Mouse (Mus musculus): ENCODE measurements around the gene Zfp952.
"Not testable (repeated sequence)": the region's sequence is repeated elsewhere in the genome, so short reads cannot be mapped to it uniquely, and the experiment has no call there.

Gene Zfp952

GRCm38 (mm10) chr17:32992699-32993474 lies at the start of gene Zfp952:
TSS of gene Zfp952 (plus strand) at chr17:32993129.
- peak; percentile 90 to 95 for DNase-seq

- DNase-seq: no peak
These were observed 49.3 kb upstream of the Zfp952 start for GRCm38 (mm10) chr17:32943661-32944060.

DNA sequence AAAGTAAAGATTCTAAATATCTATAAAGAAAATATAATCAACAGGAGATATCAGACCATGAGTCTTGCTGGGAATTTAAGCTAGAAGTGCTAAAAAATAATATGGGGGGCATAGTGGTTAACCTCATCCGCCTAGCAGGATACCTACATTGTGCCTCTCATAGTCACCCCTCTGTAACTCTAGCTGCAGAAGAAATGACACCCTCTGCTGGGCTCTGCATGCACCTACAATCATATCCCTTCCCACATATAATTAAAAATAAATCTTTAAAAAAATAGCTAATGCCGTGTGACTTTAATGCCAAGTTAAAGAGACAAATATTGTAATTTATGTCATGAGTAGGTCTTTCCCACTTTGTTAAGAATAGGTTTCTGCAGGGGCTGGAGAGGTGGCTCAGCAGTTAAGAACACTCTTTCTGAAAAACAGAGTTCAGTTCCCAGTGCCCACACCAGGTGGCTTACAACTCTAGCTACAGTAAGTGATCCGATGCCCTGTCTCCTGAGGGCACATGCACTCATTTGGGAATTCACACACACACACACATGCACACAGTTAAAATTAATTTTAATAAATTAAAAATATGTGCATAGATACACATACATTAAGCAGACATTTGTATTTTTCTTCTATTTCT lies 48.4 kb upstream of the Zfp952 start:
- no peak for DNase-seq

DNA sequence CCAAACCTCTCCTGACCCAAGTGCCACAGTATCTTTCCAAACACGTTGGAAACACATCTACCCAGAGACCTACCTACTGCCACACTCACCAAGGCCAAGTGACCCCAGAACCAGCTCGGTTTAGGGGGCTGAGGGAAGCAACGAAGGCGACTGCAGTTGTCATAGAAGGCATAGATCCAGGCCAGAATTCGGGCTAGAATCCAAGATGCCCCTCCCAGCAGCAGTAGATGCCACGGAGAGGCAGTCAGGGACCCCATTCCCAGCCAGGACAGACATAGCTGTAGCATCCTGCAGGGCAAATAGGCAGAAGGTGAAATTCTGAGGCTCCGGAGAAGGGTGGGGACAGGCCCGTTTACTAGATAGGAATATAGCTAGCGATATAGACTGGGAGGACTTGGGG lies 46.2 kb upstream of the Zfp952 start:
- peak in 1 of 2 experiments; percentile 39 for DNase-seq

DNA sequence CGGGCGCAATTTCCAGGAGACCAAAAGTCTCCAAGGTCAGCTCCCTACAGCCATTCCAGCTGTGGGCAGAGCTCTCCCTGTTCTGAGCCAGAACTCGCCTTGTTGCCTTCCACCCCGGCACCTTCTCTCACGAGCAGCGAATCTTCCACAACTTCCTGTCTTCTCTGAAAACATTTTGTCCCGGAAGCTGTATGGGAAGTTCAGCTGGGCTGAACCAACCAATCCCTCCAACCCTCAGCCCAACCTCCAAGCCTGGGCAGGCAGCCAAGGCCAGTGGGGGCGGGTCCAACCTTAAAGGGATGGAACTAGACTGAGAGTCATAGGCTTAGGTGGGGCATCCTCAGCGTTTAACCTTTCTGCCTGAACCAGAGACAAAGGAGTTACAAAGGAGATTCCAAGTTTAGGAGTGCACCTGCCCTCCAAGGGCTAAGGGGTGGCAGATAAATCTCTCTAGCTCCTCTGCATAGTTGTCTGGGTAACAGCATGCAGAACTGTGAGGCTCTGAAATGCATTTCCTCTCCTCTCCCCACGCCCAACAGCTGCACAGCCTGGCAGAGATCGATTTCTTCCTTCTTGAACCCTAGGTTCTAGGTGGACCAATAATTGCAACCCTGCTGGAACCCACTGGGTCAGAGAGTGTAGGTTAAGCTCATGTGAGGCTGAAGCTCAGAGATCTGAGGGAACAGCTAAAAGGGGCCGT lies 45.6 kb upstream of the Zfp952 start, which contains the start of gene Cyp4f13:
Gene Cyp4f13 (minus strand): TSS at position 188 of the 700 bp plus-strand sequence.
- DNase-seq: peak; percentile 98 to 99

DNA sequence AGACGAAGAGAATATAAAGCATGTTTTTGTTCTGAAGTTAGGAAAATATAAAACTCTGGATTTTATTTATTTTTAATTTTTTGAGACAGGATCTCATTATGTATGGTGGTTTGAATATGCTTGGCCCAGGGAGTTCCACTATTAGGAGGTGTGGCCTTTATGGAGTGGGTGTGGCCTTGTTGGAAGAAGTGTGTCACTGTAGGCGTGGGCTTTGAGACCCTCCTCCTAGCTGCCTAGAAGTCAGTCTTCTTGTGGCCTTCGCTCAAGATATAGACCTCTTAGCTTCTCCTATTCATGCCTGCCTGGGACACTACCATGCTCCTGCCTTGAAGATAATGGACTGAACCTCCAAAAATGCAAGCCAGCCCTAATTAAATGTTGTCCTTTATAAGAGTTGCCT lies 42.8 kb upstream of the Zfp952 start:
- no peak for DNase-seq

DNA sequence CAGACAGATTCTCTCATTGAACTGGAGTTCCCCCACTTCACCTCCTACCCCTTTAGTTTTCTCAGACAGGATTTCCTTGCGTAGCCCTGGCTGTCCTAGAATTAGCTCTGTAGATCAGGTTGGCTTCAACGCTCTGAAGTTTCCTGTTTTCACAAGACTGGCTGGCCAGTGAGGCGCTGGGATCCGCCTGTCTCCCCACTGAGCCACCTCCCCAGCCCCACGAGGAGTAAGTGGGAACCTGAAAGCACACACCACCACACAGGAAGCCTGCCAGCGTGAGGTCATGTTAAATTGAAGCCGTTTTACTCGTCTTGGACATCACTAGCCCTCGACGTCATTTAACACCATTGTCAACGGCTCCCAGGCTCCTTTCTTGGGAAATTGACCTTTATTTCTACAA lies 41.9 kb upstream of the Zfp952 start:
- DNase-seq: no peak

GRCm38 (mm10) chr17:32951441-32951840 lies 41.5 kb upstream of the Zfp952 start:
- DNase-seq: peak; percentile 83 to 94

GRCm38 (mm10) chr17:32965253-32965622 lies 27.7 kb upstream of the Zfp952 start:
- peak in 1 of 2 experiments; percentile 15 for DNase-seq

- DNase-seq: peak; percentile 90 to 92
These were observed 27.2 kb upstream of the Zfp952 start, which contains the start of gene Zfp472 for GRCm38 (mm10) chr17:32965623-32966290. TSS of gene Zfp472 (plus strand) at chr17:32965814.

DNA sequence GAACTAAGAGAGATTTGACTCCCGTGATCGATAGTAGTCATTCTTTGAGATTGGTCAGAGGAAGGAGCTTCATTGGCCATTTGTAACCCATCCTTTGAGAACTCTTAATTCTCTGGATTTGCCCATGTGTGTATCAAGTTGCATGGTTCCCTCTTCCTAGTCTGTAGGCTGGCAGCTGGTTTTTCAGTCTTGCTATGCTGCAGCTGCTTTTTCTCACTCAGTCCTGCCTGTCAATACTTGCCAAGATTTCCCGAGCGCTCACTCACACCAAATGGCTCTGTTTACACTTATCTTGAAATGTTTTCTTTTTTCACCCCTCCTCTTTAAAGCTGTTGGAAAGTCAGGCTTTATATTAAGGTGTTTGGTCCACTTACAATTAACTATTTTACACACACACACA lies 11.6 kb upstream of the Zfp952 start:
- no peak for DNase-seq

GRCm38 (mm10) chr17:32986301-32986700 lies 6.6 kb upstream of the Zfp952 start:
- no peak for DNase-seq

DNA sequence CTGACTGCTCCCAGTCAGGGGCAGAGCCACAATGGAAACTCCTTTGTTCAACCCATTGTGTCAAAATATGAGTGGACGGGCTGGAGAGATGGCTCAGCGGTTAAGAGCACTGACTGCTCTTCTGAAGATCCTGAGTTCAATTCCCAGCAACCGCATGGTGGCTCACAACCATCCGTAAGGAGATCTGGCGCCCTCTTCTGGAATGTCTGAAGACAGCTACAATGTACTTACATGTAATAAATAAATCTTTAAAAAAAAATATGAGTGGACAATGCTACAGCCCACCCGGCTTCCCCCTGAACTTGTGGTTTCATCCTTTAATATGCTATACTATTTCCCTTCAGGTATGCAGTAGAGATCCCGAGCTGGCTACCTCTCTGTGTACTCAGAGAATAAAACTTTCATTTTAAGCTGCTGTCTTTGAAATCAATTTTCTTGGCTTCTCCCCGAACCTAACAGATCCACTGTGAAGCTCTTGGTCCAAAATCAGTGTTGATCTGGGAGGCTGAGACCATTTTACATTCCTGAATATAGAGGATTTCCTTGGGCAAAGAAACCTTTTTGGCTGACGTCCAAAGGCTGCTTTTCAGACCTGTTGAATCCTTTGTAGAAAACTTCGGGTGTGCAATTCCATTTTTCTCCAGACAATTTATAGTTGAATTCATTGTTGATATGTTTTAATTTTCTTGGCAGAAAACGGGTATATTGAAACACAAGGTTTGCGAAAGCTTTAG lies 797 bp upstream of the Zfp952 start:
- DNase-seq: peak; percentile 22 to 31

GRCm38 (mm10) chr17:32998492-32998891 lies 5.6 kb downstream of the Zfp952 start:
- DNase-seq: no peak

- DNase-seq: no peak
These were observed 15.4 kb downstream of the Zfp952 start for GRCm38 (mm10) chr17:33008337-33008736.

DNA sequence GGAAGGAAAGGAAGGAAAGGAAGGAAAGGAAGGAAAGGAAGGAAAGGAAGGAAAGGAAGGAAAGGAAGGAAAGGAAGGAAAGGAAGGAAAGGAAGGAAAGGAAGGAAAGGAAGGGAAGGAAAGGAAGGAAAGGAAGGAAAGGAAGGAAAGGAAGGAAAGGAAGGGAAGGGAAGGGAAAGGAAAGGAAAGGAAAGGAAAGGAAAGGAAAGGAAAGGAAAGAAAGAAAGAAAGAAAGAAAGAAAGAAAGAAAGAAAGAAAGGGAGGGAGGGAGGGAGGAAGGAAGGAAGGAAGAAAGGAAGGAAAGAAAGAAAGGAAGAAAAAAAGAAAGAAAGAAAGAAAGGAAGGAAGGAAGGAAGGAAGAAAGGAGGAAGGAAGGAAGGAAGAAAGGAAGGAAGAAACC lies 27.5 kb downstream of the Zfp952 start:
- not testable (repeated sequence) for DNase-seq

- peak in 1 of 2 experiments; percentile 28 for DNase-seq
These were observed 39.4 kb downstream of the Zfp952 start for GRCm38 (mm10) chr17:33032376-33032775.

DNA sequence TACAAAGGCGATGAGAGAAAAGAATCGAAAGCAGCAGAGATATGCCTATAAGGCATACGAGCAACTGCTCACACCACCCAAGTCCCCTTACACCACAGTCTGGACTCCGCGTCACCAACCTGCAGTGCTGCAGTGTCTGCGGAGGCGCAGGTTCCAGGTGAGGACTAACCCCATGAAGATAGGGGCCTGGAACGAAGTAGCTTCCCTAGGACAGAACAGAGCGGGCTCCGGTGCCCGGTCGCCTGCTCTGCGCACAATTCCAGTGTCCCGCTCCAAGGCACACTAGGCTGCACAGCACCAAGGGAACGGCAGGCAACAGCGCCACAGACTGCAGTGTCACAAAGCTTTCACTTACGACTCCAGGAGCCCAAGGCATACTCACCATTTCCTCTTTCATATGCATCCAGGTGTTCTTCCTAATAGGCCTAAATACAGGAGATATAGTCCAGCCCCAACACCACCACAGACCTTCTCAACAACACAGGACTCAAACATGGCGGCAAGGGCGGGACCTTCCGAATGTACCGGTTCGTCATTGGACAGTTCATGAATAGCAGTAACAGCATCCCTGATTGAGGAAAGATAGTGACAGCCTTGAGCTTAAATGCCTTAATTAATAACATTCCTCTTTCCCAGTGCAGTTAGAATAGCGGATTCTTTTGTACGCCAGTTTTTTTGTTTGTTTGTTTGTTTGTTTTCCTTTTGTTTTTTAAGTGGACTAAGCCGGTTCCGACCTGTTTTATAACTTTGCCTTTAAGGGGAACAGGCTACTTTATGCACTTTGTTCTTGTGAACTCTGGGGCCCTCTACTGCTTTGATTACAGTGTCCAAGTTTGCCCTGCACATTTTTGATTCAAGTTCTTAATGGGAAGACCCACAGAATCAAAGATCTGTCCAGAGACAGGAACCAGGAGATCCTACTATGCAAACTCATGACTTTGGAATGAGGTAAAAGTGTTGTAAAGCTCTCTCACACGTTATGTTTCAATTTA lies 40.3 kb downstream of the Zfp952 start, which contains the start of gene Zfp763:
Gene Zfp763 (minus strand): TSS at position 503 of the 992 bp plus-strand sequence.
- peak; percentile 86 to 89 for DNase-seq
